Mouse (Mus musculus): ENCODE measurements at regions not wholly inside any gene's neighbourhood (a gene's known extent, or its start where the extent isn't known, plus 50 kb on each side); places are given as distances from the start of the nearest gene placed in this dataset.
"Not testable (repeated sequence)": the region's sequence is repeated elsewhere in the genome, so short reads cannot be mapped to it uniquely, and the experiment has no call there.

- not testable (repeated sequence) for TF ChIP-seq POLR2A (IDR thresholded peaks at IDR 0.05; ENCODE audit: insufficient read depth, low read depth, low read length); CTCF (IDR thresholded peaks at IDR 0.05); EP300 (IDR thresholded peaks at IDR 0.05; ENCODE audit: insufficient read depth, low read depth, low read length)
Observed at GRCm38 (mm10) chr15:25200249-25200648, 213.3 kb downstream of the Basp1 start.
